Mouse (Mus musculus) bone marrow, adult 2 months (tissue): Measurements from ENCODE around the gene Ralbp1.

Experiments used
- CTCF ChIP-seq: fragments of 200-500 bp; IDR thresholded peaks from 2 replicates; pipeline ENCODE4 v1.5.1; 2011; ENCODE audit warnings: low read length, control low read depth; ENCODE audit not compliant: control insufficient read depth, insufficient read depth
- POLR2A ChIP-seq: fragments of 200-500 bp; IDR thresholded peaks from 2 replicates; pipeline ENCODE4 v1.6.1; 2011; ENCODE audit warnings: low read depth, mild to moderate bottlenecking, control low read depth, low read length, borderline replicate concordance; ENCODE audit not compliant: control insufficient read depth

DNA sequence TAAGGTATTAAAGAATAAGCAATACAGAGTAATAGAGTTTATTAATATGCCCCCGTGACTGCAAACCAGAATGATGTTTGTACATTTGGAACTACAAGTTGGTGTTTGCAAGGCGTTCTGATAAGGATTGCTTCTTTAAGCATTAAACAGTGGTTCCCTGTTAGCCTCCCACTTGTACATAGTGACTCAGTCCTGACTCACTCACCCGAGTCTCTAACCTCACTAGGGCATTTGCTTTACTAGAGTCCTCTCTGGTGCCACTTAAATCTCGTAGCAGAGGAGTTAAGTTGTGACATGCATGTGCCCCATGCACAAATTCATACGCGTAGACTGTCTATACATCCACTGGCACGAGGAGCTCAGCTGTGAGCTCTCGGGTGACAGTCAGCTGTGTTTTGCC lies 71.8 kb downstream of the Ralbp1 start:
- no peak for TF ChIP-seq CTCF
- no peak for TF ChIP-seq POLR2A
